11 mouse cellular contexts compared by ENCODE assay signal in the genomic region with DNA sequence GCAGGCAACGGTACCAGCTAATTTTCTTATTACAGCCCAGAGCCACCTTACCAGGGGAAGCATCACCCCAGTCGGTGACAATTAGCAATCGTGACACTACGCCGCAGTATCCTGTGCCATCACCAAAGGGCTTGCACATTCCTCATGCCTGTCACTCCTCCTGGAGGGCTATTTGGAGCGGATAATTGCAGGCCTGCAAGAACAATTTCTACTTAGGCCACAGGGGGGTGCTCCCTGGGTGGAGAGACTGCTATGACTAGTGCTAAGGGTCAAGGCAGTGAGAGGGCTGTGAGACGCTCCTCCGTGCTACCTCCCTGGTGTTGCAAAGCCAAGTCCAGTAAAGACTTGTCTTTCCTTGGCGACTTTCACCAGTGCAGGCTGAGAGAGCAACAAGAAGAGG. TPM values are rescaled to one million over a fixed set of nuclear protein-coding genes. Genes with fewer than 3 reads are reported as not detected.
DNase-seq lines count a peak whose midpoint lies in the region.
"Had no signal": no experiment of that assay in that cellular context is flagged by ENCODE, and none has a peak within 500 bp of the region (broad histone marks: within the 10 kb centered on the region; RNA-seq: fewer than 3 reads in every experiment).

No protein-coding gene starts in this region.

- DNase-seq in adrenal gland, adult 2 months = peak; percentile 18
- no peak for DNase-seq in adrenal gland, adult 8-10 months
- peak; percentile 12 for DNase-seq in kidney, postnatal 10 days
- no peak for DNase-seq in kidney, postnatal 14 days
- peak; percentile 57 to 73 for DNase-seq in cerebellum, postnatal 25 days
- peak; percentile 74 for DNase-seq in retina, embryonic 14.5 days (ENCODE audit: low spot score)
- DNase-seq in frontal cortex, postnatal 10 days (ENCODE audit: low spot score in 2 of 2) = no peak
- no peak for DNase-seq in spleen, postnatal 14 days (ENCODE audit: low spot score in 2 of 2)
- DNase-seq: gastrocnemius, postnatal 36 days; spleen, adult 18-20 months had no signal

RNA-seq across cellular contexts. Expression of a gene that starts 16.1 kb away (rescaled TPM):
- total RNA-seq in adrenal gland, adult 2 months (2021) = under 1 TPM; 0.20 to 0.31 TPM
- 0.07 and 0.37 TPM in 2 replicates for polyA plus RNA-seq in adrenal gland, adult 2 months (2012; rRNA removed)
- total RNA-seq in adrenal gland, adult 8-10 months (2022) = 1 to 10 TPM in 1 of 4 experiments, under 1 TPM in 3; 0.52 to 1.3 (median 0.79) TPM

RNA-seq across cellular contexts. Expression of a gene that starts 57.7 kb away (rescaled TPM):
- total RNA-seq in adrenal gland, adult 2 months (2021) = not detected
- not detected in 2 replicates for polyA plus RNA-seq in adrenal gland, adult 2 months (2012; rRNA removed)
- total RNA-seq in adrenal gland, adult 8-10 months (2022) = not detected
- total RNA-seq: gastrocnemius, postnatal 36 days; left cerebral cortex, postnatal 10 days had no signal

Comparison
In these comparisons a context has a peak if more than half of its experiments do, and no peak if none do; other contexts are left out.
1. DNase-seq: peak in adrenal gland, adult 2 months (single experiment), kidney, postnatal 10 days (single experiment), cerebellum, postnatal 25 days (2 of 2) and retina, embryonic 14.5 days (single experiment); none in adrenal gland, adult 8-10 months (single experiment), kidney, postnatal 14 days (single experiment), frontal cortex, postnatal 10 days (0 of 2) and spleen, postnatal 14 days (0 of 2).